Mouse (Mus musculus) spleen, adult 18-20 months (tissue): ENCODE results near the gene Slc43a2.
A peak's percentile ranks its signal among the peaks of the same experiment; 100 is the strongest.
"Not testable (repeated sequence)": the region's sequence is repeated elsewhere in the genome, so short reads cannot be mapped to it uniquely, and the experiment has no call there.

ENCODE experiments used
- DNase-seq, 2 experiments: peaks; one replicate each; pipeline ENCODE4 v3.0.0; 2022; ENCODE audit warnings: mixed read lengths in 2 of 2

Gene Slc43a2

DNA sequence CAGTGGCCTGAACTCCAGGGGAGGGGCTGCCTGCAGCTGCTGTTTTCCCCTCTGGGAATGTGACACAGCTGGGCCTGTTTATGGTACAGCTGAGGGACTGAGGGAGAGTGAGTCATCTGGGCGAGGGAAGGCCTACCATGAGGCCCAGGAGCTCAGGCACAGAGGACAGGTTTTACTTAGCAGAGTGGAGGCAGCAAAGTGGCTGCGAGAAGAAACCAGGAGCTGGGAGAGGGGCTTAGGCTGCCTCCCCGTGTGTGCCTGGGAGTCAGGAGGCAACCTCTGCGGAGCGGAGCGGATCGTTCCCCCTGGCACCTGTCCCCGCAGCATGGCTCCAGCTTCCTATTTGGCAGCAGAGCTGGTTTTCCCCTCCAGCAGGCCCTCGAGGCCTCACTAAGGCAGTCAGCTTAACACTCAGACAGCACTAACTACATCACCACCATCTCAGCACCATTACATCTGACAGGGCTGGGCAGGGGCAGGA, 20.5 kb downstream of the Slc43a2 start:
- no peak for DNase-seq

GRCm38 (mm10) chr11:75552906-75553482, 21.5 kb downstream of the Slc43a2 start:
- no peak for DNase-seq

DNA sequence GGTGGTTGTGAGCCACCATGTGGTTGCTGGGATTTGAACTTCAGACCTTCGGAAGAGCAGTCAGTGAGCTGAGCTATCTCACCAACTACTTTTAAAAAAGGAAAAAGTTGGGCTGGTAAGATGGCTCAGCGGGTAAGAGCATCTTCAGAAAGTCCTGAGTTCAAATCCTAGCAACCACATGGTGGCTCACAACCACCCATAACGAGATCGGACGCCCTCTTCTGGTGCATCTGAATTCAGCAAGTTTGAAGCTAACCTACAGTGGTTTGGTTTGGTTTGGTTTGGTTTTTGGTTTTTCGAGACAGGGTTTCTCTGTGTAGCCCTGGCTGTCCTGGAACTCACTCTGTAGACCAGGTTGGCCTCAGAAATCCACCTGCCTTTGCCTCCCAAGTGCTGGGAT, 24.5 kb downstream of the Slc43a2 start:
- DNase-seq: not testable (repeated sequence)

DNA sequence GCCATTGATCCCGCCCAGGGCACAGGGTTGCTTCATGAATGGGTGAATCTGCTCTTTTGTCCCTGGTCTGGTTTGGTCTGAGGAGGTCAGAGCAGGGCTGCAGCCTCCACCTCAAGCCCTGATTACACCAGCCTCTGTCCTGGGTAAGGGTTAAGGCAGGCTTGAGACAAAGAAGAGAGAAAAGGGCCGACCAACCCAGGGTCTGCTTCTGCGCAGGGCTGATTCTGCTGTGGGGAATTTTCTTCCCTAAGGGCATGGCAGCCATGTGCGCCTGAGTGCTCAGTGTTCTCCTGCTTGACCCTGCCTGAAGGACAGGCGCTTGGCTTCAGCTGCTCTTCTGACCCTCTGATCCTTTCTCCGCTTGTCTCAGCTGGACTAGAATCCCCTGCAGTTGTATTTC, 25.6 kb downstream of the Slc43a2 start:
- DNase-seq: no peak

- no peak for DNase-seq
These were observed 26.6 kb downstream of the Slc43a2 start for GRCm38 (mm10) chr11:75558101-75558500.

GRCm38 (mm10) chr11:75559870-75560504, 28.5 kb downstream of the Slc43a2 start:
- no peak for DNase-seq

DNA sequence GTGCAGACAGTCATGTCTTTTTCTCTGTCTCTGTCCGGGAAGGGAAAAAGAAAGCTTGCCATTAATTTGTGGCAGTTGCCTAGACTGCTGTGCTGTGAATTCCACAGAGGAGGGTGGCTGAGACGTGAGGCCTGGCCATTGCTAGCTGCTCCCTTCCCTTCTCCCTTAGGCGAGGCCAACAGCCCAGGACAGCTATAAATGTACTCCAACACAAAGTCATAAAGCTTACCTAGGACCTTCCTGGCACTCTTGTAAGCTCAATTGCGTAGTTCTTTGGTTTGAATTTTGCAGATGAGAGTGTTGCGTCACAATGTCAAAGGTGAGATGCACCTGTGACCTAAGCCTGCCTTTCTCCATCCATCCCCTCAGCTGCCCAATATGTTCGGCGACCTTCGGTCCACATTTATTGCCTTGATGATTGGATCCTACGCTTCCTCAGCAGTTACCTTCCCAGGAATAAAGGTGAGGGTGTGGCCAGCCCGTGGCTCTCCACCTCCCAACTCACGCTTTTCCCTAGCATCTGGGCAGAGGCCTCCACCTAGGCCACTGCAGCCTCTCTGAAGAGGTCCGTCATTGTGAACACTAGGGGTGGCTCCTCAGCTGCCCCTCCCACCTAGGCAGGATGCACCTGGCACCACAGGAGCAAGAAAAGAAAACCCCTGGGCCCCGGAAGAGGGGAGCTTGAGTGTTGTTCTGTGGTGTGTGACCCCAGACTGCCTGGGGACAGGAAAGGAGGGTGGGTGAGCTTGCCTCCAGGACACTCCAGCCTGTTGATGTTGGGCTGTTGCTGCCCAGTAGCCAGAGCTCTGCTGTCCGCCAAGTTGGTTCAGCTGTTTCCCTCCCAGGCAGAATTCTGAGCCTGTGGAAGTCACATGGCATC, 29.3 kb downstream of the Slc43a2 start:
- DNase-seq: peak; percentile 56 to 64

DNA sequence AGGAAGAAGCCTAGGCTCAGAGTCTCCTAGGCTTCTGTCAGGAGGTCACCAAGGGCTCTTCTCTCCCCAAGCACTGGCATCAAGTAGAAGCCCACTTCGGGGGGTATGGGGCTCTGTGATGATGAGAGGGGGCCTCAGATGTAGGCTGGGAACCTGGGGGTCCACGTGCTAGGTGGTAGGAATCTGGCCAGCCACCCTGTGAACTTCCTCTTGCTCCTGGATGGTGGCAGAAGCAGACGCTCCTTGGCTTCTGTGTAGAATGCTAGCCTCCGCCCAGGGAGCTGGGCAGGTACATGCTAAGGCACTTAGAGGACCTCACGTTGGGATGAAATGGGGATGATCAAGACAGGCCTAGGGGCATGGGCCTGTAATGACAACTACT, 29.9 kb downstream of the Slc43a2 start:
- DNase-seq: no peak

DNA sequence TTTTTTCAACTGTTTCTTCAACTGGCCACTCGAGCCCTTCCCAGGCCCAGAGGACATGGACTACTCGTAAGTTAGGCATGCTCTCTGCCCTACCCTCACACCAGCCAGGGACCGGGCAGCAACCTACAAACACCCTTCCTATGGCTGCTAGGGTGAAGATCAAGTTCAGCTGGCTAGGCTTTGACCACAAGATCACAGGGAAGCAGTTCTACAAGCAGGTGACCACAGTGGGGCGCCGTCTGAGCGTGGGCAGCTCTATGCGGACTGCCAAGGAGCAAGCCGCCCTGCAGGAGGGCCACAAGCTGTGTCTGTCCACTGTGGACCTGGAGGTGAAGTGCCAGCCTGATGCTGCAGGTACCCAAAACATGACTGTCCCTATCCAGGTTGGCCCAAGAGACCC, 31.3 kb downstream of the Slc43a2 start:
- DNase-seq: no peak

- no peak for DNase-seq
These were observed 32.5 kb downstream of the Slc43a2 start for GRCm38 (mm10) chr11:75563851-75564548.

DNA sequence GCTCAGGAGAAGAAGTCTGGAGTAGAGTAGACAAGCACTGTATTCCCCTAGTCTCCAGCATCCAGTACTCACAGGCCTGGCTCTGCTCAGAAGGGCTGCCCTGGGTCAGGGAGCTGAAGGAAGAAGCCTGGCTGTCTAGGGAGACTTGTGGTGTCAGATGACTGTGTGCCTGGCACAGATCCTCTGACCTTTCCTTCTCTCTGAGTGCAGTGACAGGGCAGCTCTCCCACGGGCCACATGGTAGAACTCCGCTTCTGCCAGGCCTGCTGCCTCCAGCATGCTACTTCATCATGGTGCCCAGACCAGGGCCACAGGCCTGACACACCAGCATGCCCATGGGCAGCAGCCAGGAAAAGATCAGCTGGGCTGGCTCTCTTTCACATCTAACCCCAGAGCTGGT, 34.4 kb downstream of the Slc43a2 start:
- DNase-seq: no peak

- DNase-seq: no peak
These were observed 35.0 kb downstream of the Slc43a2 start for GRCm38 (mm10) chr11:75566276-75567196.

GRCm38 (mm10) chr11:75567346-75568114, 36.0 kb downstream of the Slc43a2 start:
- DNase-seq: no peak

DNA sequence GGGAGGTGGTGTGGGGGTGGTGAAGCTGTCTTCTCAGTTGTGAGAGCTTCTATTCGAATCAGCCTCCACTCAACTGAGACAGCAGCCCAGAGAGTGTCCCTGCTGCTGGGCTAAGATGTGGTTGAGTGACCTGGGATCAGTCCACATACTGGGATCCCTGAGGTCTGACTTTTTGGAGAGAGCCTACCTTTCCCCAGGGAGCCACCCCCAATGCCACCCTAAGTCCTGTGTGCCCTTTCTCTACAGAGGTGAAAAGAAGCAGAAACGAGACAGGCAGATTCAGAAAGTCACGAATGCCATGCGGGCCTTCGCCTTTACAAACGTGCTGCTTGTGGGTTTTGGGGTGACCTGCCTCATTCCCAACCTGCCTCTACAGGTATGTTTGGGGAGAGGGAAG, 36.6 kb downstream of the Slc43a2 start:
- DNase-seq: no peak

- DNase-seq: no peak
These were observed 37.5 kb downstream of the Slc43a2 start for GRCm38 (mm10) chr11:75568962-75569361.

DNA sequence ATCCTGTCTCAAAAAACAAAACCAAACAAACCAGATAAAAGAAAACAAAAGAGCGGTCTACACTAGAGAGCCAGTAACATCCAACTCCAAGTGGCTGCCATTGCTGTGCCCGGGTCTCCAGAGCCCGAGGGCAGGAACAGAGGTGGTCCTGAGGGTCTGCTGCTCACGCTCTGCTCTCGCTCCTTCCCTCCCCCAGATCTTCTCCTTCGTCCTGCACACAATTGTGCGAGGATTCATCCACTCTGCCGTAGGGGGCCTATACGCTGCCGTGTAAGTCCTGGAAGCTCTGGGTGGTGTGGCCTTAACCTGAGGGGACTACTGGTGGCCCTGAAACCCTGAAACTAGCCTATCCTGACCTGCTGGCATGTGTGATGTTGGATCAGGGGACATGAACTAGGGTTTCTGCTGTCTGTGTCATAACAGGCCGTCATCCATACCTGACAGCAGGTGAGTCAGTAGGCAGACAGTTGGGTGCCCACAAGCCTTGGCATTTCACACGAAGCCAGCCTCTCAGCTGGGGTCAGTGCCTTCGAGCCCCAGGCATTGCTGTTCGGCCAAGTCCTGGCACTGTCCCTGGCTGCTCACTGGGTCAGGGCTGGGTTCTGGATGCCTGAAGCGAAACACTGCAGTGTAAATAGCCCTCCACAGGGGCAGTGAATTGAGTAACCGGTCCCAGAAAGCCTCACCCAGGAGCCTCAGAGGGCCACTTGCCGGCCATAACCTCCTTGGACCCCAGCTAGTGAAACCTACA, 39.1 kb downstream of the Slc43a2 start:
- no peak for DNase-seq

DNA sequence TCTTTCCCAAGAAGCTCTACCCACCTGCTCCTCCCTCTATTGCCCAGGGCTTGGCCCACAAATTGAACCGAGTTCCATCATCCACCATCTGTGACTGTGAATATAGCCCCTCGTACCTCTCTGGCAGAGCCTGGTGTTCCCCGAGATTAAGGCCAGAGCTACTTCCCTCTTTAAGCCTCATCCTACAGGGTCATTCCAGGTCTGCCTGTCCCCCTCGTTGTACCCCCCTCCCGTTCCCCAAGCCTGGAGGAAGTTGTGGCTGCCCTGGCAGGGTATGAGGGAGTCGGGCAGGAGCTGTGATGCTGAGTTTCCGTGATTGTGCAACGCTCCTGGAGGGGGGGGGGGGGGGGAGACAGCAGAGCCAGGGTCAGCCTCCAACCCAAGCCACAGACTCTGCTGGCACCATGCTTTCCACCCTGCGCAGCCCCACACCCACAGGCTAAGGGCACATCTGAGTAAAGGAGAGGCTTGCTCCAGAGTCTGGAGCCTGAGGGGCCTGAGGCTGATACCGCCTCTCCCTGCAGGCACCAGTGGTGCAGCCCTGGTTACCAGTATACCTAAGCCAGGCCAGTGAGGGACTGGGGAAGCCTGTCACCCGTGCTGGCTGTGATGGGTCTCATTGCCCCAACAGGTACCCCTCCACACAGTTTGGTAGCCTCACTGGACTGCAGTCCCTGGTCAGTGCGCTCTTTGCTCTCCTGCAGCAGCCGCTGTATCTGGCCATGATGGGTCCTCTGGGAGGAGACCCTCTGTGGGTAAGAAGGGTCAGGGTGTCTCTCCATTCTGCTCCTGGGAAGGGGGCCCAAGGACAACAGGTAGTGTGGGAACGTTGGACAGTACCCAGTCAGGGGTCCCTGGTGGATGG, 39.9 kb downstream of the Slc43a2 start:
- DNase-seq: no peak

DNA sequence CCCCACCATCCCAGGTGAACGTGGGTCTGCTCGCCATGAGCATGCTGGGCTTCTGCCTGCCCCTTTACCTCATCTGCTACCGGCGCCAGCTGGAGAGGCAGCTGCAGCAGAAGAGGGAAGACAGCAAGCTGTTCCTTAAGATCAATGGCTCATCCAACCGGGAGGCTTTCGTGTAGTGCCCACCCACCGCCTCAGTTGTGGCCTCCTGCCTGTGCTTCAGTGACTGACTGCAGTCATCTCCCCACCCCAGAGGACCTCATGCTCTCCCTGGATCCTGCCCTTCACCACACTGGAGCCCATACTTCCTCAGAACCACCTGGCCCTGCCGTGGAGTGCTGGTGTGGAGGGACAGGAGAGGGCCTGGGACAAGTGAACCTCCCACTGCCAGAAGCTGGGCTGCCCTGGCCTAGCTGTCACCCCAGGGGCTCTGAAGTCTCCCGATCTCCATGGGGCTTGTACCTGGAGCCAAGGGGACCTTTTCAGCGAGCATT, 40.9 kb downstream of the Slc43a2 start:
- DNase-seq: no peak
